In genomic region chr2:38937396-38937795, GRCm38 (mm10) we compare ENCODE assay signal across 16 mouse cellular contexts. TPM values are rescaled to one million over a fixed set of nuclear protein-coding genes. Genes with fewer than 3 reads are reported as not detected.
"Had no signal": no experiment of that assay in that cellular context is flagged by ENCODE, and none has a peak within 500 bp of the region (broad histone marks: within the 10 kb centered on the region; RNA-seq: fewer than 3 reads in every experiment).

No protein-coding gene starts in this region.

- H3K27ac ChIP-seq: lung, embryonic 15.5 days; macrophage; midbrain, embryonic 13.5 days; midbrain, embryonic 15.5 days; neural tube, embryonic 12.5 days; stomach, embryonic 15.5 days; stomach, postnatal 0 days had no signal

- ATAC-seq: lung, postnatal 0 days; midbrain, embryonic 13.5 days; midbrain, embryonic 15.5 days had no signal

- H3K4me3 ChIP-seq: lung, embryonic 15.5 days; midbrain, embryonic 13.5 days; midbrain, embryonic 15.5 days; neural tube, embryonic 12.5 days; stomach, embryonic 15.5 days had no signal

- DNase-seq: liver, postnatal 0 days; lung, postnatal 36 days; right cerebral cortex, postnatal 14 days; thymus, adult 2 months; thymus, postnatal 25 days; thymus, postnatal 4 days had no signal

RNA-seq across cellular contexts. Expression of gene Olfml2a, which starts 5.6 kb away (rescaled TPM):
- total RNA-seq: monocyte, adult 5-6 weeks; neutrophil, adult 5-6 weeks had no signal
